Mouse (Mus musculus): Measurements from ENCODE around the gene Epsti1. TPM values are rescaled to one million over a fixed set of nuclear protein-coding genes. Genes with fewer than 3 reads are reported as not detected.
"Not testable (repeated sequence)": the region's sequence is repeated elsewhere in the genome, so short reads cannot be mapped to it uniquely, and the experiment has no call there.

Epsti1 gene
- total RNA-seq (2022) = 1 to 10 TPM in 2 of 4 experiments, under 1 TPM in 2; 0.21 to 1.5 (median 0.93) TPM

DNA sequence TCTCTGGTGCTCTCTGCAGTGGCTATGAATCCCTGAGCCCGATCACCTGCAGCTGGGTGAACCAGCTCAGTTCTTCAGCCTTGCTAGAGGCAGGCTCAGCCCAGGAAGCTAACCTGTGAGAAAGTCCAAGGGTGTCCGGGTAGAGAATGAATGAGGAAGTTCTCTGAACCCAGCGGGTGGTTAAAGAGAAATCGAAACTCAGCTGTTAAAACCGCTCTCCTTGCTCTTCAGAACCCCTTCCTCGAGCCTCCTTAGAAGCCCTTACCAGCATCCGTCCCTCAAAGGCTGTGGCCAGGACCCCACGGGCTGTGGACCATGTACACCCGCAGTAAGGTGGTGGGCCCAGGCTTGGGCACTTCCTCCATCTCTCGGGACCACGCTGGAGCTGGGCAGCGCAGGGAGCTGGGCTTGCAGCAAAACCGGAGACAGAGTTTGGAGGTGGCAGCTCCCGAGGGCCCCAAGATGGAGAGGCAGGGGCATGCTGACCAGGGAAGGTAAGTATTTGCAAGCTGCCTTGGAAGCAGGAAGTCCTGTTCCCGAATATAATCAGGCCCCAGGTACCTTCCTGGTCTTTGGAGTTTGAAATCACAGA, at the start of gene Epsti1:
Gene Epsti1 (plus strand): TSS at position 69 of the 592 bp plus-strand sequence.
- DNase-seq (ENCODE audit: low spot score in 2 of 2) = no peak

- no peak for DNase-seq (ENCODE audit: low spot score in 2 of 2)
Observed at GRCm38 (mm10) chr14:77859894-77860293, 44.1 kb upstream of the Epsti1 start.

DNA sequence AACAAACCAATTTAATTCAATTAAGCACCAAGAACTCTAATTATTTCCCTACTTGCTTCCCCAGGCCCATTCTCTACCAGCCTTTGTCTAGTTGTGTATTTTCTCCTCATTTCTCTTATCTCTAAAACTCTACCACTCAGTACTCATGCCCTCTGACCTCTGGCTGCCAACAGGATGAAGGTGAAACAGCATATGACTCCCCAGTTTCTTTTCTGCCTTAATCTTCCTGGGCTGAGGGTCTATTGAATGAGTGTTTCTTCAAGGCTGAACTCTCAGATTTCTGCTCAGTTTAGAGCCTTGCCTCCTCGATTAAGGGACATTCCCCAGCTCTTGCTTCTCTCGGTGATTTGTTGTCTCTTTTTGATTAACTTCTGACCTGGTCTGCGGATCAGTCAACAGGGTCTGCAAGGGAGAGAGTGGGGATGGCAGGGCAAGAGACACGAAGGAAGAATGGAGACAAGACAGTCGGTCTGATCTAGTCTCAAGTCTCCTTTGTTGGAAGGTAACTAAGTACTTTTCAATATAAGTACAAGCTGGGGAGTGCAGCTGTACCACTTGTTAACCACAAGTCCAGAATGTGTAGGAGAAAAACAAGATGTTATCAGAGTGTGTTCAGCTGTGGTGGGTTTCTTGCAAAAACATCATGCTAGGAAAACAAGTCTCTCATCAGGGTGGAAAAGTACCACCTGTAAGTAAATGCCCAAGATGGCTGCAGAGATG, 43.0 kb upstream of the Epsti1 start:
- no peak for DNase-seq (ENCODE audit: low spot score in 2 of 2)

DNA sequence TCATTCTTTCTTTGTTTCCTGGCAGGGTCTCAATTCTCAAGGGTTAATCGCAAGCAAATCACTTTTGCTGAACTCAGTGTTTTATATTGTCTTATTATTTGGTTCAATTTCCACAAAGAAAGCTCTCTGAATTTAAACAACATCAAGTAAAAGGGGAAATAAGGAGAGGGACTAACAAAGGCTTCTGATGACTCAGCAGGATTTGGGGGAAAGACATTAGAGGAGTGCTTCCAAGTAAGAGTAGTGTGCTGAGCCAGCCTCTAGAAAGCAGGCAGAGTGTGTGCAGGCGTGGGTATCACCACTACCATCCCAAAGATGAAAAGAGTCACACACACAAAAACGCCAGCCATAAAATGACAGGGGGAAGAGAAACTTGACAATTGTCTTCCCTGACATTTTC, 40.0 kb upstream of the Epsti1 start:
- DNase-seq (ENCODE audit: low spot score in 2 of 2) = no peak

DNA sequence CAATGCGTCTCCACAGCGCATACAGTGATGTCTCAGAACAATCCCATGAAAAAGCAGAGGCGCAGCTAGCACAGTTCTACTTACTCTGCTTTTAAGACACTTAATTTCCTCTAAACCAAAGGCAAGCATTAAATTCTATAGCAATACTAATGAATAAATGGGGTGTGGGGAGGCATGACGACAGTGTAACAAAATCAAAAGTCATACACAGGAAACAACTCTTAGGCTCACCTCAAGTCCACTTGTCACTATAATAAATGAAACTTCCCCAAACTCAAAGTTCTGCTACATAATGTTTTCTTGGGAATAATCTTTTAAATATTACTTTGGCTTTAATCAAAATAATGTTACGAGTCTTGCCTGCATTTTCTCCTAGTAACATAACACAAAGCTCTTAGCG, 39.5 kb upstream of the Epsti1 start:
- no peak for DNase-seq (ENCODE audit: low spot score in 2 of 2)

DNA sequence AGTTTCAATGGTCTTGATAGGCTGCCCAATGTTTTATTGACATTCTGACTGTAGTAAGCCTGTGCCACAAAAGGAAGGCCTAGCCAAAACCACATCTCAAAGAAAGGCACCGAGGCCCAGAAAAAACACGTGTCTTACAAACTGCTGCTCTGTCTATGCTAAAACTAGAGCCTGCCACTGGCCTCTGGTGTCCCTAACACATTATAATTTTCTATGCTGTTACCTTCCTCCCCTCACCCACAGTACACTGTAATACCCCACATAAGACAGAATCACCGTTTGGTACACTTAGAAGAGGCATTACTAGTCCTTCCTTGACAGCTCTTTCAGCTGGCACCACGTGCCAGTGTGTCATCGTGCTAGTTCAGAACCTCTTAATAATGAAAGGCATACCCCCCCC, 36.4 kb upstream of the Epsti1 start:
- no peak for DNase-seq (ENCODE audit: low spot score in 2 of 2)

GRCm38 (mm10) chr14:77870926-77871325, 33.1 kb upstream of the Epsti1 start:
- no peak for DNase-seq (ENCODE audit: low spot score in 2 of 2)

- no peak for DNase-seq (ENCODE audit: low spot score in 2 of 2)
Observed at GRCm38 (mm10) chr14:77871380-77871975, 32.6 kb upstream of the Epsti1 start.

DNA sequence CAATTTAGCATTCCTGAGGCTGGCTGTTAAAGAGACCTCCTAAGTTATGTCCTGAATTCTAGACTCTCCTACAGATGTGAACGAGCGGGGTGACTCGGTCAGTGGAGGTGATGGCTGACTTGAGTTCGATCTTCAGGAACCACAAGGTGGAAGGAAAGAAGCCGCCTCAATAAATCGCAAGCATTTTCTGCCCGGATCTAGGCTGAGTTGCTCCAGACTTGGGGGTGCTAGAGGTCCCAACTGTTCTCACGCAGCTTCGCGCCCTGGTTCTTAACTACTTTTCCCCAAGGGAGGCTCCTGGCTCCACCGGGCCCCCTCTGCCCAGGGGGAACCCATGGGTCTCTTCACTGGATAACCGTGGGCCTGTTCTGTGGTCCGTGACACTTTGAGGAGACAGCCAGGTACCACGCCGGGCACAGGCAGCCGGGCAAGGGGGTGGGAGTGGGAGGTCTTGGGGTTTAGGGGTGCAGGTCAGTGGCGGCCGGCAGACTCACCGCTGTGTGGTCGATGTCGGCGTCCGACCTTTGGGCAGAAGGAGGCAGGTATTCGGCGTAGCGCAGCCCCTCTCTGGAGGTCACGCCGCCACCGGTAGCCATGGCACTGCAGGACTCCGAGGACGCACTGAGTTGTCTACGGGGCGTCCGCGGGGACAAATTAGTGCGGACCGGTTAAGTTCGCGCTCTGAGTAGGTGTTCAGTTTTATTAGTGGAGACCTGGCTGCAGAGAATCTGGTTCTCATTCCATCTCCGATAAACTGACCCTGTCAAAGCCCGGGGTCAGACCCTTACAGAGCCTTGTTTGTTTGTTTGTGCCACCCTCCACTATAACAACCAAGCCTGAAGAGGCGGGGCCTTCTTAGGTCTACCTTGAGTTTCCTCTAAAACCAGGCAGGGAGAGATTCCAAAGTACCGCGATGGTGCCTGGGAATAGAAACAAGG, 29.5 kb upstream of the Epsti1 start, which contains the start of gene Dnajc15:
Gene Dnajc15 (minus strand): TSS at position 822 of the 938 bp plus-strand sequence.
- DNase-seq (ENCODE audit: low spot score in 2 of 2) = peak; percentile 77 to 85

DNA sequence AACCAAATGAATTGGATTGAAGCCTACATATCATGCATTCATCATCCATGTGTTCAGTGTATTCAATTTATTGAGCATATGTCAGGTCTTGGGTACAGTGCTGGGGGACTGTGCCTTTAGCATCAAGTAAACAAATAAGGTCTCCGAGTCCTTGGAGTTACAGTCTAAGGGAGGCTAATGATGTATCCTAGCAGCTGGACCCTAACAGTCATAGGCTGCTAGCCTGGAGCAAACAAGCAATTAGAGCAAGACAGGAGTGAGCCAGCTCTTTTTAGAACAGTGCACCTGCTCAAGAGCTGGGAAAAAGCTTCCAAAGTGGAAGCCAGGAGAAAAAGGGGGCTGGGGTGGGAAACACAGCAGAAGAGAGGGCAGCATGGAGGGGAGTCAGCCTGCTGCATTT, 27.8 kb upstream of the Epsti1 start:
- no peak for DNase-seq (ENCODE audit: low spot score in 2 of 2)

DNA sequence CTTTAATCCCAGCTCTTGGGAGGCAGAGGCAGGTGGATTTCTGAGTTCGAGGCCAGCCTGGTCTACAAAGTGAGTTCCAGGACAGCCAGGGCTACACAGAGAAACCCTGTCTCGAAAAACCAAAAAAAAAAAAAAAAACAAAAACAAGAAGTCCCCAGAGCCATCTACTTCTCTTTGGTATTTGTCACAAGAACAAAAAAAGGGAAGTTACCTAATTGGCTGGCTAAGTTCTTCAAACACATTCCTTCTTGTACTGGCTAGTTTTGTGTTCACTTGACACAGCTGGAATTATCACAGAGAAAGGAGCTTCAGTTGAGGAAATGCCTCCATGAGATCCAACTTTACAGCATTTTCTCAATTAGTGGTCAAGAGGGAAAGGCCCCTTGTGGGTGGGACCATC, 26.2 kb upstream of the Epsti1 start:
- not testable (repeated sequence) for DNase-seq (ENCODE audit: low spot score in 2 of 2)

- no peak for DNase-seq (ENCODE audit: low spot score in 2 of 2)
Observed at GRCm38 (mm10) chr14:77881998-77882397, 22.0 kb upstream of the Epsti1 start.

DNA sequence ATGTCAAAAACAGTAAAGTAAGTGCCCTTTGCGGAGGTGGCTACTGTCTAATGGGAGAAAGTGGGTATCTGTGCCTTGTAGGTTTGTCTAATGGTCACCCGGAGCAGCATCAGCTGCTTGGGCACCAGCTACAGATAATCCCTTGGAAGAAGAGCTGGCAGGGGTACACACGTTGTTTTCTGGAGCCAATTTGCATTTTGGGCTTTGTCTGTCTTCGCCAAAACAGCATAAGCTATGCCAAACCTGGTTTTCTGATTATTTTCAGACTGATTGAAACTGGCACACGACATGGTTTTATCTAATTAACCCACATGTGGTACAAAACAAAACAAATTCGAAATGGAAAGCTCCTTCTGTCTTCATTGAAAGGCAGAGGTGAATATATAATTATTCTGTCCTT, 21.4 kb upstream of the Epsti1 start:
- DNase-seq (ENCODE audit: low spot score in 2 of 2) = peak in 1 of 2 experiments; percentile 14

DNA sequence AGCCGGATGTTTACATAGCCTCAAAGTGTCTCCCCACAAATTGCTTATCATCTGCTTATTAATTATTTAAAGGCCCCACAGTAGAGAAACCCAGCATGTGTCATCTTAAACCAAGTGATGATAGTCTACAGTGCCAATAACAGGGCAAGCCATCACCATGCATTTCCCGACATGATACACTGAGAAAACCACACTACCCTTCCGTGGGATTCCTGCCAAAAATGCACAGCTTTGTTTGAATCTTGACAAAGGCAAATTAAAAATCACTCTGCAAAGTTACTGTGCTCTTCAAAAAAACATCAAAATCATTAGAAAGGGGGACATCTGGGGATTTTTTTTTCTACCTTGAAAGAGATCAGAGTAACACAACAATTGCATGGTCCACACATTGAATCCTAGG, 17.7 kb upstream of the Epsti1 start:
- DNase-seq (ENCODE audit: low spot score in 2 of 2) = no peak

GRCm38 (mm10) chr14:77886941-77887340, 17.1 kb upstream of the Epsti1 start:
- DNase-seq (ENCODE audit: low spot score in 2 of 2) = no peak

DNA sequence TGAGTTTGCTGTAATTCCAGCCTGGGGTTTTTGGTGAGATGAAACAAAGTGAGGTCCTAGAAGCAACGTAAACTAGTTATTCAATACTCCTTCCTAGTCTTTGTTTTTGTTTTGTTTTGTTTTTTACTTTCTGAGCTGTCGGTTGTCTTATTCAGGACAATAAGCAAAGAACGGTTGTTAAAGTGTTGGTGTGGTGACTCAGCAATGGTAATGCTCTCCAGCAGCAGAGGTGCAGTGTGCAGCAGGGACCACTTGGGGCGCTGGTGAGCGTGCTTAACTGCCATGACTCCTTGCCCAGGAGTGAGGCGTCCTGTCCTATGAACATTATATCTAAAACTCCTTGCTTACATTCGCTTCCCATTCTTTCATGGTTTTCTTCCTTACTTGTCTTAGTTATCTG, 14.1 kb upstream of the Epsti1 start:
- no peak for DNase-seq (ENCODE audit: low spot score in 2 of 2)

GRCm38 (mm10) chr14:77895951-77896350, 8.1 kb upstream of the Epsti1 start:
- DNase-seq (ENCODE audit: low spot score in 2 of 2) = no peak

- DNase-seq (ENCODE audit: low spot score in 2 of 2) = no peak
Observed at GRCm38 (mm10) chr14:77902541-77902940, 1.5 kb upstream of the Epsti1 start.

DNA sequence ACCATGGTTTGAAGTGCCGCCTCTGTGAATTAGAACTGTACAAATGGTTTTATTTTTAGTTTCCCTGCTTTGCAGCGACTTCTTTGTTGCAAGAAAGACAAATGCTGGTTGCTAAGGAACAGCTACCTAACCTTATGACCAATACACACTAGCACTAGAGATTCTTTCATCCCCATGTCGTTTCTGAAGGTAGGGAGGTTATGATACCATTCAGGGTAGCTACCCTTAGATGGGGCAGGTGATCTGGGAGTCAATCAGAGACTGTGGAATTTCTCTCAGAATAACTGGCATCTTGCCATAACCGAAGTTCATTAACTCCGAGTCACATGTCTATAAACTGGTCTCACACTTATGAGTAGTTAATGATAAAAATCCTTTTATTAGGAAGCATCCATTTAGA, 1.4 kb downstream of the Epsti1 start:
- no peak for DNase-seq (ENCODE audit: low spot score in 2 of 2)

DNA sequence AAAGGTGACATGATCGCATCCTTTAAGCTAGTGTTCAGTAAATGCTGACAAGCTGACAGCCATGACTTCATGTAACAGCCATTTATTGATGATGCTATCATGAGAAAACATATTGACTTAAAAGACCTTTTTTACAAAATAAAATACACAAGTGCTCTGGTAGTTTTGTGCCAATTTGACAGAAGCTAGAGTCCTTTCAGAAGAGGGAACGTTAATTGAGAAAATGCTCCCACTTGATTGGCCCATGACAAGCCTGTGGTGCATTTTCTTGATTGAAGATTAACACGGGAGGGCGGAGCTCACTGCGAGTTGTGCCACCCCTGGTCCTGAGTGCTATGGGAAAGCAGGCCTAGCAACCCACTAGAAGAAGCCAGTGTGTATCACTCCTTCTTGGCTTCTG, 2.5 kb downstream of the Epsti1 start:
- DNase-seq (ENCODE audit: low spot score in 2 of 2) = no peak

DNA sequence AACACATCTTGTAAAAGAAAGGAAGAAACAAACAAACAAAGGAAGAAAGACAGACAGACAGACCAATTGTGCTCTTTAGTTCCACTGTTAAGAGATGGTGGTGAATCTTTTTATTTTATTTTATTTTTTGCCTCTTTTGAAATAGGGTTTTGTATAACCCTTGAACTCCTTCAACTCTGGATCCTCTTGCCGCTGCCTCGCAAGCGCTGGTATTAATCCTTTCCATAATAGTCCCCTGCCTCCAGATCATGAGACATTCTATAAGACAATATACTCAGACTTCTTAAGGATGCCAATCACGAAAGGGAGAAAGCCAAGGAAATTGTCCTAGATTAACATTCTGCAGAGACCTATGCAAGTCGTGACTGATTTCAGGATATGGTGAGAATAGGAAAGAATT, 11.7 kb downstream of the Epsti1 start:
- no peak for DNase-seq (ENCODE audit: low spot score in 2 of 2)

GRCm38 (mm10) chr14:77921641-77922040, 17.6 kb downstream of the Epsti1 start:
- DNase-seq (ENCODE audit: low spot score in 2 of 2) = no peak
